Mouse (Mus musculus) splenic B cell, adult 2 months (primary cell): ENCODE measurements around the gene Izumo1r.

Source experiments
- DNase-seq: peaks from one replicate; pipeline ENCODE4 v3.0.0-alpha.2; 2011; ENCODE audit warnings: low read depth, low spot score
- H3K27me3 ChIP-seq: 2 replicates; pipeline ENCODE4 v1.6.1; 2012; ENCODE audit warnings: mild to moderate bottlenecking, low read length, moderate library complexity, mixed read lengths; ENCODE audit not compliant: control insufficient read depth, poor library complexity, insufficient read depth, severe bottlenecking
- H3K36me3 ChIP-seq: 2 replicates; pipeline ENCODE4 v1.6.1; 2012; ENCODE audit warnings: mild to moderate bottlenecking, low read length, moderate library complexity, mixed read lengths; ENCODE audit not compliant: control insufficient read depth, poor library complexity, insufficient read depth, severe bottlenecking

The Izumo1r gene

DNA sequence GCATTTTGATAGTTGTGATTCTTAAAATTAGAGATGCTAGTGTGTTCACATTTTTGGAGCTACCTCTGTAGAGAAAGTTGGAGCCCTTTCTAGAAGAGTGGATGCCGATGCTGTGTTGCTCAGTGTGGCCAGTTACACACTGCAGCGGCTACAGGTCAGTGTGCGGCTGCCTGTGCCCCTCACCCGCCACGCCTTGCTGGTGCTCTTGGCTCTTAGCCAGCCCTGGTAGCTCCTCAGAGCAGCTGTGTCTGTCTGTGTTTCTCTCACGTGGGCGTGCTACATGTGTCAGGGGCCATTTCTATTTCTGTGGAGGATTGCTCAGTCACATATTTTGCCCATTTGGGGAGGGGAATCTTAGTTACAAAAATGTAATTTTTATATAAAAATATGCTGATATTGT, 64.2 kb downstream of the Izumo1r start:
- peak; percentile 30 for DNase-seq
- Histone ChIP-seq H3K27me3 (no peaks in the 10 kb centered on the region), H3K36me3 (0 out of 2 replicates have a peak, but pooled peaks cover 5% of the 10 kb centered on the region)
